Mouse (Mus musculus) layer of hippocampus, adult 2 months (tissue): Measurements from ENCODE around the gene Dnajc17. TPM values are rescaled to one million over a fixed set of nuclear protein-coding genes. Genes with fewer than 3 reads are reported as not detected.

ENCODE experiments used
- DNase-seq, 2 experiments: peaks; one replicate each; pipeline ENCODE4 v3.0.0; 2022; ENCODE audit warnings: low spot score in 2 of 2
- H3K27ac ChIP-seq: fragments of 200-600 bp; 2 replicates; pipeline ENCODE4 v1.8.1; 2022
- H3K4me3 ChIP-seq: fragments of 200-600 bp; 2 replicates; pipeline ENCODE4 v1.8.1; 2022; ENCODE audit warnings: mild to moderate bottlenecking
- CTCF ChIP-seq: fragments of 200-600 bp; conservative IDR thresholded peaks from 2 replicates; pipeline ENCODE4 v1.8.1; 2022; ENCODE audit warnings: antibody characterized with exemption, mild to moderate bottlenecking, moderate library complexity
- total RNA-seq, 2 experiments: library from RNA; stranded (reverse); gene quantifications; 2 replicates each; pipeline ENCODE4 v1.2.3; 2021

Dnajc17 gene
- total RNA-seq, 2 experiments from 2014 or later, result 16.5 to 17.6 TPM

DNA sequence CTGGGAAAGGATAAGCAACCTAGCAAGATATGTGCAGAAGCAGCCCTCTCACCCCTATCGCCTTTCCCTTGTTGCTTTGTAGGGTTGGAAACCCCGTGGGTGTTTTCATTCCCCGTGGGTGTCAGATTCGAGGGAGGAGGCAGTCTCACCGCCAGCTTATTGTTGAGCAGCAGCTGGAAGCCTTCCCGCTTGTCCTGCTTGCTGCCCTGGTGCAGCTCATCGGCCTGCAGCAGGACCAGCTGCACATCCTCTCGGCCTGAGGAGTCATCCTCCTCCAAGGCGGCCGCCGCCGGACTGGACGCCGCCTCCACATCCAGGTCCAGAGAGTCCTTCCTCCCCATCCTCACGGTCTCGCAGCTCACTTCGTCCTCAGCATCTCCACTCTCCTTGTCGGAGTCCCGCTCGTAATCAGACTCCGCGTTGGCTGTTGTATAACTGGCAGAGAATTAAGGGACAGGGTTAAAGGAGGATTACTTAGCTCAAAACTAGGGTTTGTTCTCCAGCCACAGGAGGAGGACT lies 61.4 kb downstream of the Dnajc17 start:
- no peak overlapping the region for H3K27ac ChIP-seq
- no peak for DNase-seq
- TF ChIP-seq CTCF, result no peak
- H3K4me3 ChIP-seq, result no peak overlapping the region

DNA sequence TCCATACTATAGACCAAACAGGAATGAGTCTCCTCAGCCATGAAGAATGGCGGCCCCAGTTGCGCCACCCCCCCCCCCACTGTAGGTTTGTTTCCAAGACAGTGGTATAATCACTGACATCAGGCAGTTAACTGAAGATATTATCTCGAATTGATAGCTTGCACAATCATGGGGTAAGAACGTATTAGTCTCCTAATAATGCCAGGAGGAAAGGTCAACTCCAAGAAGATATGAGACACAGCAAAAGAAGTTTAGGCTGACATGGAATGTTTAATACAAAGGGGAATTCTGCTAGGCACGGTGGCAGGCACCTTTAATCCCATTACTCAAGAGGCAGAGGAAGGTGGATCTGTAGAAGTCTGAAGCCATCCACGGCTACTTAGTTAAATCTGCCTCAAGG lies 62.2 kb downstream of the Dnajc17 start:
- TF ChIP-seq CTCF, result no peak
- no peak overlapping the region for H3K4me3 ChIP-seq
- DNase-seq, result no peak
- no peak overlapping the region for H3K27ac ChIP-seq

GRCm38 (mm10) chr2:119145199-119145598 lies 63.4 kb downstream of the Dnajc17 start:
- DNase-seq, result no peak
- peak; percentile 49 for TF ChIP-seq CTCF
- Histone ChIP-seq H3K27ac (no peak overlapping the region), H3K4me3 (no peak overlapping the region)

DNA sequence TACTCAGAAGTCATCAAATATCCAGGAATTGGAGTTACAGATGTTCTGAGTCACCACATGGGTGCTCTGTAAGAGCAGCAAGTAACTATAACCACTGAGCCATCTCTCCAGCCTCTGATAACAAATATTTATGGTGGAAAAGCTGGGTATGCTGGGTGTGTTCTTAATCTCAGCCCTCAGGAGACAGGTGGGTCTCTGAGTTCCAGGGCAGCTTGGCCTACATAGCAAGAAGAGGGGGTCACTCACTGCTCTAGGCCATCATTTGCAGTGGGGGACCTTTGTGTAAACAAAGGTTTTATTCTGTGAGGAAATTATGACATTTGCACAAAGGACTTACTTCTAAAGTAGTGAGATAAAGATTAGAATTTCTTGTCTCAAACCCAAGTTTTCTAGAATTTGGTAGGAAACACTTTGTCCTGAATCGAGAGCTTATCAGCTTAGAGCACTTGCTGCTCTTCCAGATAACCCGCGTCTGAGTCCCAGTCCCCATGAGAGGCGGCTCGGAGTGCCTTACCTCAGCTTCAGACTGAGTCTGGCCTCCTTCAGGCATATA lies 72.2 kb downstream of the Dnajc17 start:
- no peak overlapping the region for H3K27ac ChIP-seq
- no peak for DNase-seq
- no peak overlapping the region for H3K4me3 ChIP-seq
- no peak for TF ChIP-seq CTCF

Other genes with a start within 250 kb of the Dnajc17 start
- gene Ccdc32, start 179.4 kb downstream of the Dnajc17 start, total RNA-seq, result 10 to 100 TPM; 53.2 to 53.6 TPM
- gene Rpusd2, start 174.0 kb downstream of the Dnajc17 start, total RNA-seq, result 1 to 10 TPM; 8.0 to 8.1 TPM
- gene Knl1, start 161.7 kb downstream of the Dnajc17 start, total RNA-seq, result under 1 TPM; 0.20 to 0.27 TPM
- 1 to 10 TPM in 1 of 2 experiments, under 1 TPM in 1; 0.61 to 1.6 TPM for gene Rad51, start 96.0 kb downstream of the Dnajc17 start, total RNA-seq
- gene Rmdn3, start 51.8 kb downstream of the Dnajc17 start, total RNA-seq, result 10 to 100 TPM; 55.7 to 55.8 TPM
- not detected for gene Gchfr, start 41.0 kb downstream of the Dnajc17 start, total RNA-seq
- not detected for gene Gm14137, start 34.3 kb downstream of the Dnajc17 start, total RNA-seq
- 10 to 100 TPM; 34.1 to 36.2 TPM for gene Zfyve19, start 178 bp downstream of the Dnajc17 start, total RNA-seq
- not detected for gene Ppp1r14d, start 21.1 kb upstream of the Dnajc17 start, total RNA-seq
- 1 to 10 TPM; 2.1 to 2.5 TPM for gene Spint1, start 28.6 kb upstream of the Dnajc17 start, total RNA-seq
- 1 to 10 TPM; 5.9 to 7.1 TPM for gene Rhov, start 62.5 kb upstream of the Dnajc17 start, total RNA-seq
- gene Vps18, start 79.9 kb upstream of the Dnajc17 start, total RNA-seq, result 10 to 100 TPM; 39.9 to 43.2 TPM
- gene Dll4, start 117.0 kb upstream of the Dnajc17 start, total RNA-seq, result 1 to 10 TPM; 2.4 to 2.9 TPM
- 1 to 10 TPM; 6.5 to 8.9 TPM for gene Chac1, start 142.4 kb upstream of the Dnajc17 start, total RNA-seq